Mouse (Mus musculus) adrenal gland, adult 10 weeks (tissue): ENCODE results near the gene Ccnyl1. TPM values are rescaled to one million over a fixed set of nuclear protein-coding genes. Genes with fewer than 3 reads are reported as not detected.

Experiments
- polyA plus RNA-seq: library from polyadenylated mRNA; stranded (reverse); fragments of 350-450 nt; fragmentation: Illumina TruSeq; extraction: RNeasy Lipid Tissue Mini Kit (QIAGEN cat#74804); gene quantifications from one replicate; pipeline ENCODE4 v1.2.3, GENCODE M21; 2014; ENCODE audit warnings: low read depth, low replicate concordance

Gene Ccnyl1
- polyA plus RNA-seq = 29.3 TPM

DNA sequence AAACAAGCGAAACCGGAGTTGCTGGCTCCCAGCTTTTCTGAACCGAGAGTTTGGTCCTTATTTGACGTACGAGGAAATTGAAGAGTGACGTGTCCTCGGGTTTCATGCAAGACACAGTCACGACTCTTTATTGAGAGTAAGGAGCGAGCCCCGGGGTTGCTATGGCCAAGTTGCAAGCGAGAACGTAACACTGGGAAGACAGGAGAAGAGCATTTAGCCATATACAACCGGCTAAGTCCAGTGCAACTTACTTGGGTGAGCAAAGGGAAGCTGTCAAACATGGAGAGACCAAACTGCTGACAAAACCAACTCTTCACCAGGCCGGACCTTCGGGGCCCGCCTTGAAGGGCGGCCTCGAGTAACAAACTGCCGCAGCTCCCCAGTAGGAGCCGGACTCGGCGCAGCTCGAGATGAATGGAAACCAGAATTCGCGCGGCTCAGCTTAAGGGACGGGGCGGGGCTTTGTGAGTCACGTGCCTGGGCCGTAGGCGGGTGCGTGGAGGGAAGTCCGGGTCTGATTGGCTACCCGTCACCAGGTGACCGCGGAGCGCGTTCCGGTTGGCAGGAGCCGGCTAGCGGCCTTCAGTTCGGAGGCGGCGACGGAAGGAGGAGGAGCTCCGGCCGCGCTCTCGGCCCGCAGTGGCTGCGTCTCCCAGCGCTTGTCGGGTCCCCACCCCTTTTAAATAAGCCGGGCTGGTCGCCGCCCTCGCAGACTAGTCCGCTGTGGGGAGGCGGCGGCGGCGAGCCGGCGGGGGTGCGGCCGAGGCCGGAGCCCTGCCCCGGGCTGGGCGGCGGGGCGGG is at the start of gene Ccnyl1:
Gene Ccnyl1, plus strand, starts transcription at position 243 of the 801 bp plus-strand sequence.

DNA sequence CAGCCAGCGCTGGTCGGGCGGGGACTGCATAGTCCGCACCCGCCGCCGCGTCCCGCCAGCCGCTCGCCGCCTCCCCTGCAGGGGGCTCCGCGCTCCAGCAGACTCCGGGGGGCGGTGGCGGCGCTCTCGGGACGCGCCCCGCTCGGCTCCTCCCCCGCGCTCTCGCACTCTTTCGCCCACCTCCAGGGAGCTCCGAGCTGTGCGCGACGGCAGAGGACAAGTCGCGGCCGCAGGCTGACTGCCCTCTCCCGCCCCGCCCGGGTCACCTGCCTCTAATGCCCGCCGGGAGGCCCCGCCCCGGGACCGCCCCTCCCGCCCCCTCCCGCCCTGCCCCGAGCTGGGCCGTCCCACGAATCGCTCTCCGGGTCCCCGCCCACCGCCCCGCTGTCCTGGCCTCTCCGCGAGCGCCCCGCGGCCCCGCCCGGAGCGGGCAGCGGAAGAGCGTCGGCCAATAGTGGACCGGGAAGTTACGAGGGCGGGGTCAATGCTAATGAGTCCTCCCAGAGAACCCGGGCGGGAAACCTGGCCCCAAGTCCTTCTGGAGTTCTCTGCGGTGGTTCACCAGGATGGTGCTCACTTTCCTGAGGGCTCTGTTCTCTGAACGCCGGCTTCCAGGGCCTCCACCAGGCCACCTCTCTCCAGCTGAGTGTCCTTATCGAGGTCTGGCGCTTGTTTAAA is 47.4 kb downstream of the Ccnyl1 start, which contains the start of gene Fzd5:
Gene Fzd5, minus strand, starts transcription at position 250 of the 678 bp plus-strand sequence.

Other genes with a start within 250 kb of the Ccnyl1 start
- gene Creb1, start 157.8 kb upstream of the Ccnyl1 start, polyA plus RNA-seq = 64.7 TPM
- gene Mettl21a, start 73.2 kb upstream of the Ccnyl1 start, polyA plus RNA-seq = 26.3 TPM
- 8.9 TPM for gene Fzd5, start 47.3 kb downstream of the Ccnyl1 start, polyA plus RNA-seq